Comparison of ENCODE assay signal across 16 mouse cellular contexts in genomic region chr10:100148123-100148522, GRCm38 (mm10).
"Had no signal": no experiment of that assay in that cellular context is flagged by ENCODE, and none has a peak within 500 bp of the region (broad histone marks: within the 10 kb centered on the region; RNA-seq: fewer than 3 reads in every experiment).

No protein-coding gene starts in this region.

- ATAC-seq: liver, postnatal 0 days; midbrain, embryonic 13.5 days; midbrain, embryonic 15.5 days had no signal

- DNase-seq: liver, postnatal 0 days; lung, adult 2 months; lung, postnatal 10 days; lung, postnatal 4 days; right cerebral cortex, postnatal 14 days; thymus, adult 18-20 months; thymus, postnatal 14 days; thymus, postnatal 36 days had no signal

- H3K27ac ChIP-seq: liver, embryonic 15.5 days; lung, embryonic 15.5 days; midbrain, embryonic 13.5 days; midbrain, embryonic 15.5 days; neural tube, embryonic 13.5 days; neural tube, embryonic 15.5 days had no signal

- H3K4me1 ChIP-seq: liver, embryonic 15.5 days; lung, embryonic 15.5 days; megakaryocyte, embryonic 14.5 days; midbrain, embryonic 13.5 days; midbrain, embryonic 15.5 days; neural tube, embryonic 13.5 days; neural tube, embryonic 15.5 days had no signal

- H3K9me3 ChIP-seq: liver, embryonic 15.5 days; lung, embryonic 15.5 days; megakaryocyte, embryonic 14.5 days; midbrain, embryonic 13.5 days; midbrain, embryonic 15.5 days; neural tube, embryonic 13.5 days; neural tube, embryonic 15.5 days had no signal

- H3K9ac ChIP-seq: liver, embryonic 15.5 days; liver, postnatal 0 days; lung, embryonic 15.5 days; midbrain, embryonic 13.5 days; midbrain, embryonic 15.5 days; neural tube, embryonic 13.5 days; neural tube, embryonic 15.5 days had no signal

- H3K4me2 ChIP-seq: liver, embryonic 15.5 days; lung, embryonic 15.5 days; midbrain, embryonic 11.5 days; midbrain, embryonic 13.5 days; midbrain, embryonic 15.5 days; neural tube, embryonic 13.5 days; neural tube, embryonic 15.5 days had no signal

- H3K27me3 ChIP-seq: liver, embryonic 15.5 days; lung, embryonic 15.5 days; megakaryocyte, embryonic 14.5 days; midbrain, embryonic 13.5 days; midbrain, embryonic 15.5 days; neural tube, embryonic 13.5 days; neural tube, embryonic 15.5 days had no signal

- H3K4me3 ChIP-seq: liver, embryonic 15.5 days; lung, embryonic 15.5 days; megakaryocyte, embryonic 14.5 days; midbrain, embryonic 13.5 days; midbrain, embryonic 15.5 days; neural tube, embryonic 13.5 days; neural tube, embryonic 15.5 days had no signal

- H3K36me3 ChIP-seq: liver, embryonic 15.5 days; lung, embryonic 15.5 days; midbrain, embryonic 13.5 days; midbrain, embryonic 15.5 days; neural tube, embryonic 13.5 days; neural tube, embryonic 15.5 days had no signal
